Mouse (Mus musculus): ENCODE results near the gene Pcsk1. TPM values are rescaled to one million over a fixed set of nuclear protein-coding genes. Genes with fewer than 3 reads are reported as not detected.

Gene Pcsk1
- not detected in 2 replicates for polyA plus RNA-seq (2012)

GRCm38 (mm10) chr13:75089721-75090410 is at the start of gene Pcsk1:
Pcsk1 (plus strand) TSS chr13:75089826.

